Comparison of ENCODE assay signal across 21 mouse cellular contexts in genomic region chr16:44996701-44997100, GRCm38 (mm10). TPM values are rescaled to one million over a fixed set of nuclear protein-coding genes. Genes with fewer than 3 reads are reported as not detected.
DNase-seq lines count a peak whose midpoint lies in the region; TF ChIP-seq lines count a peak whose summit lies in the region.
"Had no signal": no experiment of that assay in that cellular context is flagged by ENCODE, and none has a peak within 500 bp of the region (broad histone marks: within the 10 kb centered on the region; RNA-seq: fewer than 3 reads in every experiment).

No protein-coding gene starts in this region.

- H3K27ac ChIP-seq in gastrocnemius, adult 2 months = peak overlapping the region; percentile 38; the same call in 1 of the 2 replicates
- H3K27ac ChIP-seq: heart, embryonic 13.5 days; hindbrain, embryonic 10.5 days; intestine, embryonic 15.5 days; limb, embryonic 10.5 days; liver, embryonic 15.5 days had no signal

- DNase-seq in gastrocnemius, adult 2 months = peak; percentile 47
- no peak for DNase-seq in gastrocnemius, postnatal 4 days (ENCODE audit: low spot score in 2 of 2)
- peak; percentile 28 for DNase-seq in lung, postnatal 36 days
- no peak for DNase-seq in lung, postnatal 10 days
- peak; percentile 24 to 47 for DNase-seq in heart, postnatal 10 days
- DNase-seq in right cerebral cortex, postnatal 36 days (ENCODE audit: low spot score in 2 of 2) = no peak
- DNase-seq in cerebellum, adult 8-10 months = no peak
- DNase-seq: cerebellum, adult 2 months; cerebellum, postnatal 36 days; embryo, embryonic 11 days; kidney, adult 8-10 months; kidney, postnatal 10 days; liver; thymus, adult 18-20 months; thymus, postnatal 36 days had no signal

- no peak overlapping the region for H3K4me3 ChIP-seq in gastrocnemius, adult 2 months
- H3K4me3 ChIP-seq: heart, embryonic 13.5 days; hindbrain, embryonic 10.5 days; intestine, embryonic 15.5 days; limb, embryonic 10.5 days; liver, embryonic 15.5 days had no signal

- intact Hi-C loops in gastrocnemius, adult 2 months (cut with DNase I) = no loop called here
- intact Hi-C loops in heart, postnatal 10 days (cut with DNase I) = no loop called here

- no peak for TF ChIP-seq CTCF in gastrocnemius, adult 2 months (IDR thresholded peaks at IDR 0.05)

RNA-seq across cellular contexts. Expression of gene Cd200r3, which starts 53.2 kb away (rescaled TPM):
- total RNA-seq in gastrocnemius, adult 2 months (2021) = not detected
- 1 to 10 TPM; 1.6 to 2.0 TPM for total RNA-seq in gastrocnemius, postnatal 4 days (2021)
- total RNA-seq in heart, postnatal 10 days (2021) = not detected
- total RNA-seq: midbrain, postnatal 0 days had no signal

Comparison
In these comparisons a context has a peak if more than half of its experiments do, and no peak if none do; other contexts are left out.
1. DNase-seq: peak in gastrocnemius, adult 2 months (single experiment), lung, postnatal 36 days (single experiment) and heart, postnatal 10 days (2 of 2); none in gastrocnemius, postnatal 4 days (0 of 2), lung, postnatal 10 days (single experiment), right cerebral cortex, postnatal 36 days (0 of 2) and cerebellum, adult 8-10 months (single experiment).